Mouse (Mus musculus) limb, embryonic 14.5 days (tissue): Measurements from ENCODE around the gene Rufy1. TPM values are rescaled to one million over a fixed set of nuclear protein-coding genes. Genes with fewer than 3 reads are reported as not detected.

Source experiments
- ATAC-seq: fragments of 200-750 bp; cut with Nextera tagmentation; 2 replicates; pipeline ENCODE4 v1.8.0; 2017; ENCODE audit warnings: low read depth, moderate number of reproducible peaks, moderate TSS enrichment; ENCODE audit not compliant: low FRiP score
- DNase-seq: peaks from one replicate; pipeline ENCODE4 v3.0.0-alpha.2; 2015; ENCODE audit warnings: low spot score
- H3K27ac ChIP-seq: fragments of 300-500 bp; sonication (generic); replicated peaks from 2 replicates; pipeline ENCODE4 v1.5.1; 2014; ENCODE audit warnings: low read depth, mild to moderate bottlenecking, low read length, moderate library complexity, mixed read lengths
- H3K27me3 ChIP-seq: fragments of 300-500 bp; sonication (generic); 2 replicates; pipeline ENCODE4 v1.6.1; 2014; ENCODE audit warnings: low read length, mixed read lengths; ENCODE audit not compliant: control insufficient read depth, insufficient read depth
- H3K36me3 ChIP-seq: fragments of 300-500 bp; sonication (generic); 2 replicates; pipeline ENCODE4 v1.6.1; 2014; ENCODE audit warnings: mild to moderate bottlenecking, low read length, moderate library complexity, mixed read lengths; ENCODE audit not compliant: control insufficient read depth, insufficient read depth
- H3K4me1 ChIP-seq: fragments of 300-500 bp; sonication (generic); 2 replicates; pipeline ENCODE4 v1.6.1; 2014; ENCODE audit warnings: antibody characterized with exemption, low read length, mixed read lengths; ENCODE audit not compliant: control insufficient read depth, insufficient read depth
- H3K4me2 ChIP-seq: fragments of 300-500 bp; sonication (generic); replicated peaks from 2 replicates; pipeline ENCODE4 v1.6.1; 2014; ENCODE audit warnings: low read depth, mild to moderate bottlenecking, low read length, moderate library complexity; ENCODE audit not compliant: severe bottlenecking
- H3K4me3 ChIP-seq: fragments of 300-500 bp; sonication (generic); replicated peaks from 2 replicates; pipeline ENCODE4 v1.5.1; 2014; ENCODE audit warnings: low read length
- H3K9ac ChIP-seq: fragments of 300-500 bp; sonication (generic); 2 replicates; pipeline ENCODE4 v1.6.1; 2014; ENCODE audit warnings: mild to moderate bottlenecking, low read depth, low read length, moderate library complexity; ENCODE audit not compliant: severe bottlenecking
- H3K9me3 ChIP-seq: fragments of 300-500 bp; sonication (generic); 2 replicates; pipeline ENCODE4 v1.6.1; 2016; ENCODE audit warnings: low read length; ENCODE audit not compliant: control insufficient read depth
- POLR2A ChIP-seq: fragments of 200-500 bp; IDR thresholded peaks from 2 replicates; pipeline ENCODE4 v1.8.0; 2012; ENCODE audit warnings: inconsistent platforms, mild to moderate bottlenecking, moderate library complexity, borderline replicate concordance; ENCODE audit not compliant: insufficient read depth, insufficient read length; ENCODE audit errors: extremely low read depth
- WGBS: fragments of 180-500 bp; shearing (Covaris S2); extraction: QIAGEN DNeasy Blood & Tissue Kit; methylation state at CpG from one replicate; pipeline ENCODE4 v1.1.7; 2014; 5-methylcytosine and 5-hydroxymethylcytosine counted together
- polyA plus RNA-seq, 2 experiments: library from polyadenylated mRNA; depleted of rRNA in 1 of 2; stranded (reverse) in 1 of 2; unstranded in 1 of 2; fragments of >200 nt; fragmentation: Nextera tagmentation in 1 of 2; extraction: Ambion mirVana in 1 of 2; gene quantifications; 2 replicates each; pipeline versions ENCODE4 v1.2.1 to v1.2.3; 2012 to 2014

Rufy1 gene
- polyA plus RNA-seq, 2 experiments: 20.3 to 24.9 TPM

GRCm38 (mm10) chr11:50358950-50359861 is 71.7 kb downstream of the Rufy1 start:
- ATAC-seq (peak; percentile 83), DNase-seq (peak; percentile 65)
- 2% methylated on average over 71 of the region's 74 CpGs for WGBS
- Histone ChIP-seq H3K9ac (peak overlapping the region; percentile 60), H3K9me3 (no peaks in the 10 kb centered on the region), H3K4me3 (peak overlapping the region; percentile 54), H3K27me3 (no peaks in the 10 kb centered on the region), H3K36me3 (no peaks in the 10 kb centered on the region), H3K27ac (no peak overlapping the region), H3K4me1 (no peaks in the 10 kb centered on the region), H3K4me2 (peak overlapping the region; percentile 84)
- TF ChIP-seq POLR2A: no peak

GRCm38 (mm10) chr11:50355395-50355794 is 75.5 kb downstream of the Rufy1 start:
- TF ChIP-seq POLR2A: no peak
- no peak overlapping the region for H3K9ac ChIP-seq
- no peak overlapping the region for H3K4me3 ChIP-seq
- no peak for DNase-seq
- ATAC-seq: no peak
- H3K27ac ChIP-seq: no peak overlapping the region
- WGBS: 68% methylated on average over 1 of the region's 1 CpGs
- no peaks in the 10 kb centered on the region for H3K9me3 ChIP-seq
- no peaks in the 10 kb centered on the region for H3K36me3 ChIP-seq
- H3K27me3 ChIP-seq: no peaks in the 10 kb centered on the region
- no peak overlapping the region for H3K4me2 ChIP-seq
- H3K4me1 ChIP-seq: no peaks in the 10 kb centered on the region

- DNase-seq: no peak
- WGBS: 48% methylated on average over 3 of the region's 3 CpGs
- Histone ChIP-seq H3K27me3 (no peaks in the 10 kb centered on the region), H3K27ac (no peak overlapping the region), H3K4me1 (no peaks in the 10 kb centered on the region), H3K4me2 (no peak overlapping the region), H3K36me3 (no peaks in the 10 kb centered on the region), H3K9ac (no peak overlapping the region), H3K9me3 (no peaks in the 10 kb centered on the region), H3K4me3 (no peak overlapping the region)
- no peak for TF ChIP-seq POLR2A
- ATAC-seq: no peak
Measured at GRCm38 (mm10) chr11:50354851-50355250, 76.1 kb downstream of the Rufy1 start.

- no peaks in the 10 kb centered on the region for H3K36me3 ChIP-seq
- H3K27ac ChIP-seq: no peak within 1 kb of the TSS
- H3K4me3 ChIP-seq: no peak within 1 kb of the TSS
- no peak for DNase-seq
- H3K27me3 ChIP-seq: no peaks in the 10 kb centered on the region
- no peak within 1 kb of the TSS for H3K9ac ChIP-seq
- no peak within 1 kb of the TSS for H3K4me2 ChIP-seq
- H3K9me3 ChIP-seq: no peaks in the 10 kb centered on the region
- H3K4me1 ChIP-seq: no peaks in the 10 kb centered on the region
- no peak for TF ChIP-seq POLR2A
- ATAC-seq: no peak
Measured at GRCm38 (mm10) chr11:50354162-50354561, 76.8 kb downstream of the Rufy1 start, which contains the start of gene Cby3. Cby3 (plus strand) TSS chr11:50354462.

- WGBS: 68% methylated on average over 2 of the region's 2 CpGs
- ATAC-seq: no peak
Measured at GRCm38 (mm10) chr11:50352177-50352576, 78.7 kb downstream of the Rufy1 start.

More at GRCm38 (mm10) chr11:50352177-50352576, 78.7 kb downstream of the Rufy1 start:
- no peaks in the 10 kb centered on the region for H3K4me1 ChIP-seq
- DNase-seq: no peak
- no peak for TF ChIP-seq POLR2A
- H3K36me3 ChIP-seq: no peaks in the 10 kb centered on the region
- H3K9ac ChIP-seq: no peak overlapping the region
- H3K27me3 ChIP-seq: no peaks in the 10 kb centered on the region
- no peak overlapping the region for H3K27ac ChIP-seq
- H3K9me3 ChIP-seq: no peaks in the 10 kb centered on the region
- H3K4me3 ChIP-seq: no peak overlapping the region
- H3K4me2 ChIP-seq: no peak overlapping the region
